Mouse (Mus musculus) embryonic fibroblast, embryonic 13.5 days (primary cell): ENCODE measurements around the gene Ackr4.

Experiments
- CTCF ChIP-seq: IDR thresholded peaks from 2 replicates; pipeline ENCODE4 v1.5.1; 2011; ENCODE audit warnings: mild to moderate bottlenecking, control low read depth, low read length, moderate library complexity, borderline replicate concordance; ENCODE audit not compliant: insufficient read depth
- POLR2A ChIP-seq: IDR thresholded peaks from 2 replicates; pipeline ENCODE4 v1.6.1; 2011; ENCODE audit warnings: low read depth, mild to moderate bottlenecking, control low read depth, low read length, moderate library complexity

DNA sequence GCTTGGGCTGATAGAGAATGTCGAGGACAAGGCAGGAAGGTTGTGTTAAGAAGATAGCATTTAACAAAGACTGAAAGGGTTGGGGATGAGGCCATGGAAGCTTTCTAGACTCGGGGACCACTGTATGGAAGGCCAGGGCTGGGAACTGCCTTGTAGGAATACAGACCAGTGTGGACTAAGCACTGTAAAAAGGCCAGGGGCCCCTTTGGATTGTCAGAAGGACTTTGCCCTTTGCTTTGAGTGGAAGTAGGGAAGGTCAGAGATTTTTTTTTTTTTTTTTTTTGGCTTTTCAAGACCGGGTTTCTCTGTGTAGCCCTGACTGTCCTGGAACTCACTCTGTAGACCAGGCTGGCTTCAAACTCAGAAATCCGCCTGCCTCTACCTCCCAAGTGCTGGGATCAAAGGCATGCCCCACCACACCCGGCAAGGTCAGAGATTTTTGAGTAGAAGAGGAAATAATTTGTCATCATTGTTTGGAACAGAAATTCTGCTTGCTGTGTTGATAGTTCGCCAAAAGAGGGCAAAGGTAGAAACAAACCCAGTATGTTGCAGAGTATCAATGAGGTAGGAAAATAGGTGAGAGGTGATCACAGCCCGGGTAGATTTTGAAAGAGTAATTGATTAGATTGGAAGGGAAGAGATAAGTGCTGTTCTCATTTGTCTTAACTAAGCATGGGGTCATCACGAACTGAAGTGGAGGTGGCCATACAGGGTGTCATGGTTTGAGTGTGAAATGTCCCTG lies 55.7 kb downstream of the Ackr4 start:
- TF ChIP-seq POLR2A = no peak
- no peak for TF ChIP-seq CTCF
